Mouse (Mus musculus): Measurements from ENCODE around the gene Syngr3. TPM values are rescaled to one million over a fixed set of nuclear protein-coding genes. Genes with fewer than 3 reads are reported as not detected.

The Syngr3 gene
- total and polyA plus RNA-seq, 3 experiments: 0.32 to 3.9 (median 0.33) TPM

GRCm38 (mm10) chr17:24644875-24645721 is 44.7 kb downstream of the Syngr3 start:
- in situ Hi-C loops (cut with MboI; ENCODE audit: low pct_ligation_motif_present, low pct_unique_long_range_greater_than_20kb, low sequenced_read_pairs): loop anchor here (5.0 kb wide), 1 partner anchor 98 kb away; the partner anchor contains the start of gene Pkd1
- H3K27me3 ChIP-seq (replicated peaks): peaks cover 17% of the 10 kb centered on the region

DNA sequence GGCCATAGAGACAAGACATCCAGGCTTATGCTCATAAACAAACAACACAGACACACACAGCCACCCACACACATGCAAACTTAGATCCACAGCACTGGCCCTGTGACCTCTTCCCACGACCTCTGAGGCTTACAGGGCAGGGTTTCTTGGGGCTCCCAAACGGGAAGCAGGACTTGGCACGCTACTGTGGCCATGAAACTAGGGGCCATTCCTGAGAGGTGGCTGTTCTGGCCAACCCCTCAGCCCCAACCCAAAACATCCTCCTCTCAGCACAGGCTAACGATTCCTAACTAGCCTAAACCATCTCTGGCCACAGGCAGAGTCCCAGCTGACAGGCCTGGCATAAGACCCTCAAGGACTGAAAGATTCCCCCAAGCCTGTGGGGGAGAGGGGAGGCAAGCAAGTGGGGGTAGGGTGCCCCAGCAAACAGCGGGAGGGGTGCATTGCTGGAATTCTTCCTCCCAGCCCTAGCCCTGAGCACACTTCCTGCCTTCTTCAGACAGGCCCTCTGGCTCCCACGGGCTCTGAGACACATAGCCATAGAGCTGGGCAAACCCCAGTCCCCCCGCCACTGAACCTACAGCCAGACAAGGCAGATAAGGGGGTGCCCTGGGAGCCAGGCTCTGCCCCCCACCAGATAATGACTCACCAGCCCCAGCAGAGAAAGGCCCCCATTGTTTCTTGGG is 45.6 kb downstream of the Syngr3 start:
- H3K79me2 ChIP-seq (replicated peaks; ENCODE audit: control insufficient read depth, extremely low read depth, insufficient read depth, poor library complexity, severe bottlenecking): no peaks in the 10 kb centered on the region
- no peak overlapping the region for H3K9ac ChIP-seq (ENCODE audit: insufficient read depth, low read depth)
- no peak overlapping the region for H3K27ac ChIP-seq (ENCODE audit: insufficient read depth, low read depth)
- peaks cover 9% of the 10 kb centered on the region for H3K27me3 ChIP-seq (replicated peaks)
- peaks cover 0 to 16% of the 10 kb centered on the region in 2 experiments for H3K36me3 ChIP-seq (replicated peaks in 1 of 2; ENCODE audit: control insufficient read depth in 1 of 2, insufficient read depth in 1 of 2, low read length in 1 of 2)
- peaks cover 8 to 40% of the 10 kb centered on the region in 2 experiments for H3K4me1 ChIP-seq (ENCODE audit: control insufficient read depth in 1 of 2, insufficient read depth in 2 of 2)
- H3K4me2 ChIP-seq (ENCODE audit: insufficient read depth, low read depth, poor library complexity, severe bottlenecking): no peak overlapping the region
- no peaks in the 10 kb centered on the region for H3K9me3 ChIP-seq (replicated peaks; ENCODE audit: low read length)
- TF ChIP-seq IRF4 (IDR thresholded peaks at IDR 0.05; ENCODE audit: low read depth, low read length) (no peak), JUN (IDR thresholded peaks at IDR 0.05; ENCODE audit: insufficient read depth, low read depth, low read length) (no peak), MAX (IDR thresholded peaks at IDR 0.05; ENCODE audit: low read length) (no peak), POLR2A (IDR thresholded peaks at IDR 0.05; ENCODE audit: low read depth, low read length) (no peak), BHLHE40 (IDR thresholded peaks at IDR 0.05; ENCODE audit: low read depth, low read length) (no peak), MEF2A (IDR thresholded peaks at IDR 0.05; ENCODE audit: borderline replicate concordance, low read depth, low read length) (no peak), SIN3A (IDR thresholded peaks at IDR 0.05; ENCODE audit: low read length) (no peak), E2F4 (IDR thresholded peaks at IDR 0.05; ENCODE audit: insufficient replicate concordance, low read depth, low read length) (no peak), RCOR1 (conservative IDR thresholded peaks at IDR 0.05; ENCODE audit: low read depth, low read length) (no peak), NRF1 (IDR thresholded peaks at IDR 0.05; ENCODE audit: low read depth, low read length) (no peak), KAT2A (IDR thresholded peaks at IDR 0.05; ENCODE audit: insufficient replicate concordance, low read length) (no peak), USF2 (conservative IDR thresholded peaks at IDR 0.05; ENCODE audit: low read depth, low read length) (no peak), PAX5 (IDR thresholded peaks at IDR 0.05; ENCODE audit: low read length) (no peak), SMC3 (IDR thresholded peaks at IDR 0.05; ENCODE audit: low read depth, low read length) (no peak), ZNF384 (IDR thresholded peaks at IDR 0.05; ENCODE audit: low read depth, low read length) (no peak), CTCF (conservative IDR thresholded peaks at IDR 0.05 in 1 of 2, IDR thresholded peaks at IDR 0.05 in 1 of 2; ENCODE audit: low read depth in 2 of 2, low read length in 2 of 2) (no peak)
- no peak overlapping the region for H3K4me3 ChIP-seq (replicated peaks in 1 of 3; ENCODE audit: low read depth in 2 of 3, low read length in 2 of 3, poor library complexity in 1 of 3)
- in situ Hi-C loops (cut with MboI; ENCODE audit: low pct_ligation_motif_present, low pct_unique_long_range_greater_than_20kb, low sequenced_read_pairs) (loop anchor here (5.0 kb wide), 1 partner anchor 97 kb away; the partner anchor contains the start of gene Pkd1), dilution Hi-C loops (cut with MboI; ENCODE audit: extremely low pct_ligation_motif_present, extremely low pct_unique_long_range_greater_than_20kb, low sequenced_read_pairs) (no loop called here)
- no peak for DNase-seq (ENCODE audit: extremely low read depth)

More at GRCm38 (mm10) chr17:24644875-24645721, 44.7 kb downstream of the Syngr3 start:
- dilution Hi-C loops (cut with MboI; ENCODE audit: extremely low pct_ligation_motif_present, extremely low pct_unique_long_range_greater_than_20kb, low sequenced_read_pairs): no loop called here
- H3K4me1 ChIP-seq (ENCODE audit: control insufficient read depth in 1 of 2, insufficient read depth in 2 of 2): peaks cover 12 to 46% of the 10 kb centered on the region in 2 experiments
- DNase-seq (ENCODE audit: extremely low read depth): peak; percentile 58
- H3K4me3 ChIP-seq (replicated peaks in 1 of 3; ENCODE audit: low read depth in 2 of 3, low read length in 2 of 3, poor library complexity in 1 of 3): peak overlapping the region in 1 of 3 experiments; percentile 16
- no peaks in the 10 kb centered on the region for H3K9me3 ChIP-seq (replicated peaks; ENCODE audit: low read length)
- peaks cover 0 to 8% of the 10 kb centered on the region in 2 experiments for H3K36me3 ChIP-seq (replicated peaks in 1 of 2; ENCODE audit: control insufficient read depth in 1 of 2, insufficient read depth in 1 of 2, low read length in 1 of 2)
- no peaks in the 10 kb centered on the region for H3K79me2 ChIP-seq (replicated peaks; ENCODE audit: control insufficient read depth, extremely low read depth, insufficient read depth, poor library complexity, severe bottlenecking)
- H3K4me2 ChIP-seq (ENCODE audit: insufficient read depth, low read depth, poor library complexity, severe bottlenecking): no peak overlapping the region
- H3K27ac ChIP-seq (ENCODE audit: insufficient read depth, low read depth): no peak overlapping the region
- TF ChIP-seq EP300 (IDR thresholded peaks at IDR 0.05; ENCODE audit: low read length) (peak; percentile 24; the same call in 1 of the 2 replicates), ETS1 (conservative IDR thresholded peaks at IDR 0.05; ENCODE audit: low read depth, low read length) (peak; percentile 67), SIN3A (IDR thresholded peaks at IDR 0.05; ENCODE audit: low read length) (peak; percentile 35; the same call in 1 of the 2 replicates), MAZ (IDR thresholded peaks at IDR 0.05; ENCODE audit: low read depth, low read length) (no peak)
- no peak overlapping the region for H3K9ac ChIP-seq (ENCODE audit: insufficient read depth, low read depth)
